19 mouse cellular contexts compared by ENCODE assay signal in genomic region chr5:62683751-62684150, GRCm38 (mm10).
DNase-seq lines count a peak whose midpoint lies in the region; ATAC-seq and TF ChIP-seq lines count a peak whose summit lies in the region.
"Had no signal": no experiment of that assay in that cellular context is flagged by ENCODE, and none has a peak within 500 bp of the region (broad histone marks: within the 10 kb centered on the region; RNA-seq: fewer than 3 reads in every experiment).

No protein-coding gene starts in this region.

- no peak overlapping the region for H3K4me3 ChIP-seq in layer of hippocampus, adult 2 months
- H3K4me3 ChIP-seq: embryonic facial prominence, embryonic 10.5 days; embryonic facial prominence, embryonic 12.5 days; forebrain, embryonic 13.5 days; forebrain, embryonic 15.5 days had no signal

- intact Hi-C loops in left cerebral cortex, postnatal 14 days (cut with DNase I): no loop called here

- no peak for TF ChIP-seq CTCF in layer of hippocampus, adult 2 months (conservative IDR thresholded peaks at IDR 0.05)

- ATAC-seq in granulocyte monocyte progenitor cell, adult 5-6 weeks (replicated peaks; ENCODE audit: poor library complexity, severe bottlenecking): no peak

- peak in 1 of 2 experiments; percentile 25 for DNase-seq in layer of hippocampus, adult 2 months (ENCODE audit: low spot score in 2 of 2)
- no peak for DNase-seq in layer of hippocampus, adult 9-10 months (ENCODE audit: low spot score)
- DNase-seq in left cerebral cortex, postnatal 14 days (ENCODE audit: low spot score in 2 of 2): peak; percentile 38 to 60
- no peak for DNase-seq in left cerebral cortex, adult 11 months (ENCODE audit: low spot score)
- DNase-seq in brain, adult 2 months (ENCODE audit: low read depth, low spot score): peak; percentile 59
- DNase-seq in telencephalon, adult 2 months (ENCODE audit: low read depth, low spot score): peak; percentile 66
- DNase-seq: adrenal gland, adult 2 months; adrenal gland, postnatal 10 days; adrenal gland, postnatal 25 days; cerebellum, adult 11-12 months; cerebellum, adult 2 months; cerebellum, adult 9-10 months; cerebellum, postnatal 10 days; cerebellum, postnatal 25 days had no signal

- peak overlapping the region; percentile 44 for H3K27ac ChIP-seq in layer of hippocampus, adult 2 months
- H3K27ac ChIP-seq: embryonic facial prominence, embryonic 10.5 days; embryonic facial prominence, embryonic 12.5 days; forebrain, embryonic 13.5 days; forebrain, embryonic 15.5 days had no signal

Comparison
In these comparisons a context has a peak if more than half of its experiments do, and no peak if none do; other contexts are left out.
1. DNase-seq: peak in left cerebral cortex, postnatal 14 days (2 of 2), brain, adult 2 months (single experiment) and telencephalon, adult 2 months (single experiment); none in layer of hippocampus, adult 9-10 months (single experiment) and left cerebral cortex, adult 11 months (single experiment).